21 mouse cellular contexts compared by ENCODE assay signal in the genomic region with DNA sequence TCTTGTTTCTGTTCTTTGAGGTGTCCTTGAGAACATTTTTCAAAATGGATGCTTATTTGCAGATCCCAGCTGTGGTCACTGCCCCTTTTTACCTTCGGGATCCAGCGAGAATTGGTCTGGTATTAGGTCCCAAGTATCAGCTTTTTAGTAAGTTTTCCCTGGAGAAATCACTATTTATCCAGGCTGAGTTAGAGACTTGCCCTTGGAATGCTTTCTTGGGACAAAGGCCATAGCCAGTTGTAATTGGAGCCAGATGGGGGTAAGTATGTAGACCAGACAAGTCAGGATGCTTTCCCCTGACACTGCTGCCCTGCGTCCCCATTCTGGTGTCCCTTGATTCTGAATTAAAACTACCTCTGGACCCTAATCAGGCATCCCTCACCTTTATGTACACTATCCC.
DNase-seq lines count a peak whose midpoint lies in the region; ATAC-seq lines count a peak whose summit lies in the region.
"Had no signal": no experiment of that assay in that cellular context is flagged by ENCODE, and none has a peak within 500 bp of the region (broad histone marks: within the 10 kb centered on the region; RNA-seq: fewer than 3 reads in every experiment).

No protein-coding gene starts in this region.

- no peaks in the 10 kb centered on the region for H3K27me3 ChIP-seq in embryonic facial prominence, embryonic 11.5 days (ENCODE audit: control insufficient read depth, insufficient read depth, low read length)
- no peaks in the 10 kb centered on the region for H3K27me3 ChIP-seq in heart, embryonic 10.5 days (ENCODE audit: insufficient read depth, poor library complexity, severe bottlenecking)
- H3K27me3 ChIP-seq: CH12.LX; embryonic facial prominence, embryonic 15.5 days; heart, embryonic 13.5 days; hindbrain, embryonic 15.5 days had no signal

- H3K4me1 ChIP-seq in embryonic facial prominence, embryonic 11.5 days (ENCODE audit: control insufficient read depth, insufficient read depth, low read length) = no peaks in the 10 kb centered on the region
- no peaks in the 10 kb centered on the region for H3K4me1 ChIP-seq in heart, embryonic 10.5 days
- H3K4me1 ChIP-seq: forebrain, embryonic 10.5 days; heart, embryonic 13.5 days; hindbrain, embryonic 15.5 days had no signal

- H3K9ac ChIP-seq in embryonic facial prominence, embryonic 11.5 days (replicated peaks; ENCODE audit: low read length) = no peak overlapping the region
- H3K9ac ChIP-seq: embryonic facial prominence, embryonic 15.5 days; heart, embryonic 13.5 days; hindbrain, embryonic 15.5 days had no signal

- no peak overlapping the region for H3K4me3 ChIP-seq in embryonic facial prominence, embryonic 11.5 days (ENCODE audit: low read depth, low read length)
- no peak overlapping the region for H3K4me3 ChIP-seq in heart, embryonic 10.5 days
- H3K4me3 ChIP-seq: embryonic facial prominence, embryonic 15.5 days; erythroblast, embryonic 14.5 days; forebrain, embryonic 10.5 days; heart, embryonic 13.5 days; hindbrain, embryonic 15.5 days had no signal

- H3K9me3 ChIP-seq in embryonic facial prominence, embryonic 11.5 days (replicated peaks; ENCODE audit: control insufficient read depth, low read length) = no peaks in the 10 kb centered on the region
- H3K9me3 ChIP-seq in heart, embryonic 10.5 days = no peaks in the 10 kb centered on the region
- H3K9me3 ChIP-seq: embryonic facial prominence, embryonic 15.5 days; forebrain, embryonic 10.5 days; heart, embryonic 13.5 days; hindbrain, embryonic 15.5 days had no signal

- H3K36me3 ChIP-seq in embryonic facial prominence, embryonic 11.5 days (replicated peaks; ENCODE audit: control insufficient read depth, insufficient read depth, low read depth, low read length) = no peaks in the 10 kb centered on the region
- H3K36me3 ChIP-seq in heart, embryonic 10.5 days = no peaks in the 10 kb centered on the region
- H3K36me3 ChIP-seq: embryonic facial prominence, embryonic 15.5 days; forebrain, embryonic 10.5 days; heart, embryonic 13.5 days; hindbrain, embryonic 15.5 days had no signal

- peak; percentile 3 for DNase-seq in lung, postnatal 10 days
- DNase-seq in lung, postnatal 25 days (ENCODE audit: low spot score) = no peak
- peak; percentile 44 for DNase-seq in embryo, embryonic 10.5 days (ENCODE audit: low spot score)
- DNase-seq in embryonic facial prominence, embryonic 11.5 days (ENCODE audit: low spot score) = peak; percentile 26
- no peak for DNase-seq in left cerebral cortex, adult 9 months (ENCODE audit: low spot score in 2 of 2)
- DNase-seq in heart, embryonic 10.5 days (ENCODE audit: low spot score) = no peak
- DNase-seq in layer of hippocampus, postnatal 10 days (ENCODE audit: low spot score in 2 of 2) = no peak
- DNase-seq: adrenal gland, postnatal 14 days; cerebellum, adult 18-20 months; cerebellum, adult 9-11 months; cerebellum, postnatal 36 days; gastrocnemius, postnatal 10 days; heart, postnatal 36 days had no signal

- no peak overlapping the region for H3K27ac ChIP-seq in embryonic facial prominence, embryonic 11.5 days (replicated peaks; ENCODE audit: low read depth, low read length)
- no peak overlapping the region for H3K27ac ChIP-seq in heart, embryonic 10.5 days
- H3K27ac ChIP-seq: embryonic facial prominence, embryonic 15.5 days; forebrain, embryonic 10.5 days; heart, embryonic 13.5 days; hindbrain, embryonic 15.5 days had no signal

- H3K4me2 ChIP-seq in embryonic facial prominence, embryonic 11.5 days (ENCODE audit: low read depth, low read length) = no peak overlapping the region
- H3K4me2 ChIP-seq: embryonic facial prominence, embryonic 15.5 days; heart, embryonic 13.5 days; hindbrain, embryonic 15.5 days had no signal

- no peak for ATAC-seq in embryonic facial prominence, embryonic 11.5 days (replicated peaks; ENCODE audit: insufficient number of reproducible peaks, low FRiP score, low TSS enrichment, low read depth)
- ATAC-seq: forebrain, embryonic 14.5 days; intestine, embryonic 16.5 days had no signal

- WGBS in embryonic facial prominence, embryonic 11.5 days = 28% methylated on average over 3 of the region's 3 CpGs
- 74% methylated on average over 3 of the region's 3 CpGs for WGBS in heart, embryonic 10.5 days

Comparison
In these comparisons a context has a peak if more than half of its experiments do, and no peak if none do; other contexts are left out.
1. DNase-seq: peak in lung, postnatal 10 days (single experiment), embryo, embryonic 10.5 days (single experiment) and embryonic facial prominence, embryonic 11.5 days (single experiment); none in lung, postnatal 25 days (single experiment), left cerebral cortex, adult 9 months (0 of 2), heart, embryonic 10.5 days (single experiment) and layer of hippocampus, postnatal 10 days (0 of 2).